Mouse (Mus musculus): ENCODE measurements around the gene Ppm1e. TPM values are rescaled to one million over a fixed set of nuclear protein-coding genes. Genes with fewer than 3 reads are reported as not detected.
A peak's percentile ranks its signal among the peaks of the same experiment; 100 is the strongest.

The Ppm1e gene
- polyA plus RNA-seq, 1 experiment, result 0.70 TPM

DNA sequence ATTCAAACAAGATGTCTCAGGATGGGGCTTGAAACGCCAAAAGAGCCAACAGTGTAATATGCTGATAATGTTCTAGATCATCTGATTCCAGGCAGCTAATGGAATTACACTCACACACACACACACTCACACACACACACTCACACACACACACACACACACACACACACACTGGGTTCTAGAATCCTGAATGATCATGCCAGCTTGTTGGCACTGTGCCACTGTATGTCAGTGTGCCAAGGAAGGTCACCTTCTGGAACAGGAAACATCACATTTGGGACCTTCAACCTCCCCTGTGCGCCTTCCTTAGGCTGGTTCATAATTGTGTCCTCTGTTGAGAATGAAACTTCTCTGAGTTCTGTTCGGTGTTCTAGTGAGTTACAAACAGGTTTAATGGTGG is 136.1 kb downstream of the Ppm1e start:
- DNase-seq, result peak; percentile 30
- H3K4me1 ChIP-seq (ENCODE audit: control insufficient read depth, insufficient read depth, low read length), result 0 out of 2 replicates have a peak, but pooled peaks cover 3% of the 10 kb centered on the region
- H3K4me3 ChIP-seq (ENCODE audit: insufficient read depth, low read depth, low read length), result no peak overlapping the region
- 68% methylated on average over 3 of the region's 3 CpGs for WGBS
- H3K27ac ChIP-seq (ENCODE audit: insufficient read depth, low read depth, low read length), result no peak overlapping the region
- TF ChIP-seq POLR2A (IDR thresholded peaks at IDR 0.05; ENCODE audit: low read depth, low read length) (no peak), CTCF (conservative IDR thresholded peaks at IDR 0.05; ENCODE audit: insufficient read depth, insufficient read length, low read depth, low read length) (no peak)
- H3K27me3 ChIP-seq (replicated peaks; ENCODE audit: control insufficient read depth, insufficient read depth, low read length), result no peaks in the 10 kb centered on the region
- H3K36me3 ChIP-seq (ENCODE audit: control insufficient read depth, insufficient read depth, low read length), result no peaks in the 10 kb centered on the region; the same call in 1 of the 2 replicates

DNA sequence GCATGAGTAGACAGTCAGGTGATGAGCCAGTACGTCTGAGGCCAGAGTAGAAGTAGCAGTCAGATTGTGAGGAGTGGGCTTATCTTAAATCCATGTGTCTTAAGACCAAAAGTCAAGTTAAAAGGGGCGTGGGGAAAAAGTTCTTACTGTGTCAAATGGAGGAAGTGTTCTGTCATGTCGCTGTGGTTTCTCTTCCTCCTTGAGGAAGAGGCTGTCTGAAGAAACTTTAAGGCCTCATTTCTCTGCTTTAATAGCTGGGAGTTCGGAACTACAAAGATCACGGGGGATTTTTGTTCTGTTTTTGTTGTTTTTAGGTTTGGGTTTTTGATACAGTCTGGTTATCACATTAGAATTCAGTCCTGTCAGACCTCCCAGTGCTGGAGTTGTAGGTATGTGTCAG is 146.5 kb downstream of the Ppm1e start:
- Histone ChIP-seq H3K27ac (ENCODE audit: insufficient read depth, low read depth, low read length) (no peak overlapping the region), H3K36me3 (ENCODE audit: control insufficient read depth, insufficient read depth, low read length) (no peaks in the 10 kb centered on the region; the same call in none of the 2 replicates), H3K4me1 (ENCODE audit: control insufficient read depth, insufficient read depth, low read length) (no peaks in the 10 kb centered on the region), H3K27me3 (replicated peaks; ENCODE audit: control insufficient read depth, insufficient read depth, low read length) (no peaks in the 10 kb centered on the region), H3K4me3 (ENCODE audit: insufficient read depth, low read depth, low read length) (no peak overlapping the region)
- 69% methylated on average over 5 of the region's 5 CpGs for WGBS
- no peak for DNase-seq
- no peak for TF ChIP-seq POLR2A (IDR thresholded peaks at IDR 0.05; ENCODE audit: low read depth, low read length)
- TF ChIP-seq CTCF (conservative IDR thresholded peaks at IDR 0.05; ENCODE audit: insufficient read depth, insufficient read length, low read depth, low read length), result no peak

Other genes with a start within 250 kb of the Ppm1e start
- gene Ska2, start 249.8 kb downstream of the Ppm1e start, polyA plus RNA-seq (2012; rRNA removed), result 3.7 and 5.1 TPM in 2 replicates
- gene Trim37, start 231.9 kb downstream of the Ppm1e start, polyA plus RNA-seq (2012; rRNA removed), result 3.9 and 5.1 TPM in 2 replicates
- gene Rad51c, start 45.9 kb upstream of the Ppm1e start, polyA plus RNA-seq (2012; rRNA removed), result 0.46 and 0.77 TPM in 2 replicates
- gene Tex14, start 46.0 kb upstream of the Ppm1e start, polyA plus RNA-seq (2012; rRNA removed), result 0.08 and 0.34 TPM in 2 replicates
- not detected in 2 replicates for gene Gm11492, start 207.6 kb upstream of the Ppm1e start, polyA plus RNA-seq (2012; rRNA removed)
- gene Sept4, start 209.9 kb upstream of the Ppm1e start, polyA plus RNA-seq (2012; rRNA removed), result 36.6 and 43.1 TPM in 2 replicates
- 26.0 and 29.3 TPM in 2 replicates for gene Mtmr4, start 233.1 kb upstream of the Ppm1e start, polyA plus RNA-seq (2012; rRNA removed)